Mouse (Mus musculus) heart, adult 2 months (tissue): Measurements from ENCODE around the gene Unc93b1.

ENCODE experiments used
- CTCF ChIP-seq: fragments of 200-600 bp; IDR thresholded peaks from 2 replicates; pipeline ENCODE4 v1.8.1; 2022; ENCODE audit warnings: antibody characterized with exemption, mild to moderate bottlenecking, moderate library complexity
- EP300 ChIP-seq: fragments of 200-500 bp; IDR thresholded peaks from 2 replicates; pipeline ENCODE4 v1.6.1; 2011; ENCODE audit warnings: low read depth, low read length, control low read depth; ENCODE audit not compliant: insufficient read depth
- POLR2A ChIP-seq: fragments of 200-500 bp; IDR thresholded peaks from 2 replicates; pipeline ENCODE4 v1.6.1; 2011; ENCODE audit warnings: mild to moderate bottlenecking, low read depth, low read length, control low read depth; ENCODE audit not compliant: insufficient read depth

DNA sequence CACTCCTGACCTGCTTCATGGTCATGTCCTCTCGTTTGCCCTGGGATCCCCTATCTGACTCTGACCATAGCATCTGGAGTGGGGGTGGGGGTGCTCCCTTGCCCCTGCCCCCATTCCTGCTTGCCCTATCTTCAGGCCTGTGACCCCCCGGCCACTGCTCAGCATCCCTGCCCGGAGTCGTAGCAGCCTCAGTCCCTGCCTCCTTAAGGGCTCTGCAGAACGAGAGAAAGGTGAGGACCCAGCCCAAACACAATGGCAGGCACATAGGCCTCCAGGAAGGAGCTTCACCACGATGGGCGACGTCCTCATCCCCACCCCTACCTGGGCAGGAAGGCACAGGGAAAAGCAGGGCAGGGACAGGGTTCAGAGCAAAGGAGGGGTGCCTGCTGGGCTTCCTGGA lies 63.3 kb downstream of the Unc93b1 start:
- TF ChIP-seq CTCF (no peak), POLR2A (no peak), EP300 (no peak)
